ENCODE assay signal across 9 mouse cellular contexts in the genomic region with DNA sequence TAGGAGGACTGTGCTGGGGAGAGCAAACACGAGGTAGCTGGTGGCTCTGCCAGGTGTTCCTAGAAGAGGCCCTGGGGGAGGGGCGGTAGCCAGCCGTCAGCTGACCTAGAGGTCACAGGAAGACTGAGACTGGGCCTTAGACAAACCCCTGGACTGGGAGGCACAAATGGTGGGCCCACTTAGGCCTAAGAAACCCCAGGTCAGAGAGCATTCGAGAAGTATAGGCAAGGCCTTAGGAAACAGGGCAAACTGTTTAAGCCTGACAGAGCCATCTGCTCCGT. TPM values are rescaled to one million over a fixed set of nuclear protein-coding genes. Genes with fewer than 3 reads are reported as not detected.
DNase-seq lines count a peak whose midpoint lies in the region; ATAC-seq and TF ChIP-seq lines count a peak whose summit lies in the region.
"Had no signal": no experiment of that assay in that cellular context is flagged by ENCODE, and none has a peak within 500 bp of the region (broad histone marks: within the 10 kb centered on the region; RNA-seq: fewer than 3 reads in every experiment).

No protein-coding gene starts in this region.

- peak overlapping the region; percentile 49 to 66 (median 62) for H3K4me3 ChIP-seq in CH12.LX (replicated peaks in 1 of 3; ENCODE audit: low read depth in 2 of 3, low read length in 2 of 3, poor library complexity in 1 of 3)
- peak overlapping the region; percentile 9; the same call in 1 of the 2 replicates for H3K4me3 ChIP-seq in intestine, postnatal 0 days (ENCODE audit: low read depth, low read length)
- H3K4me3 ChIP-seq in liver, embryonic 15.5 days (replicated peaks) = peak overlapping the region; percentile 23; the same call in 1 of the 2 replicates
- H3K4me3 ChIP-seq in cerebellum, adult 2 months (replicated peaks; ENCODE audit: insufficient read depth, low read depth, low read length) = no peak overlapping the region
- H3K4me3 ChIP-seq: myocyte had no signal

- H3K79me2 ChIP-seq in CH12.LX (replicated peaks; ENCODE audit: control insufficient read depth, extremely low read depth, insufficient read depth, poor library complexity, severe bottlenecking) = no peaks in the 10 kb centered on the region

- peaks cover 17 to 46% of the 10 kb centered on the region in 2 experiments for H3K36me3 ChIP-seq in CH12.LX (replicated peaks in 1 of 2; ENCODE audit: control insufficient read depth in 1 of 2, insufficient read depth in 1 of 2, low read length in 1 of 2)
- peaks cover 10% of the 10 kb centered on the region for H3K36me3 ChIP-seq in intestine, postnatal 0 days (ENCODE audit: control insufficient read depth, insufficient read depth)
- H3K36me3 ChIP-seq in liver, embryonic 15.5 days (replicated peaks) = peaks cover 14% of the 10 kb centered on the region

- WGBS in intestine, postnatal 0 days = 27% methylated on average over 5 of the region's 5 CpGs
- WGBS in liver, embryonic 15.5 days (ENCODE audit: insufficient replicate concordance) = 46% methylated on average over 5 of the region's 5 CpGs
- WGBS in cerebellum, adult 2 months = 45% methylated on average over 5 of the region's 5 CpGs

- DNase-seq in CH12.LX (ENCODE audit: extremely low read depth) = peak; percentile 73
- DNase-seq in adrenal gland, postnatal 14 days = peak; percentile 78
- no peak for DNase-seq in frontal cortex, adult 2 months (ENCODE audit: extremely low spot score in 1 of 2, low spot score in 1 of 2)
- DNase-seq in c-Kit-positive CD71-positive TER-119-positive erythroid progenitor cells, embryonic 14.5 days (ENCODE audit: low spot score) = no peak
- no peak for DNase-seq in cerebellum, adult 2 months

- H3K9ac ChIP-seq in CH12.LX (ENCODE audit: insufficient read depth, low read depth) = peak overlapping the region; percentile 62
- H3K9ac ChIP-seq in intestine, postnatal 0 days (ENCODE audit: low read depth, low read length) = peak overlapping the region; percentile 46
- peak overlapping the region; percentile 4; the same call in 1 of the 2 replicates for H3K9ac ChIP-seq in liver, embryonic 15.5 days

- peak overlapping the region; percentile 55 for H3K4me2 ChIP-seq in CH12.LX (ENCODE audit: insufficient read depth, low read depth, poor library complexity, severe bottlenecking)
- H3K4me2 ChIP-seq in intestine, postnatal 0 days (replicated peaks; ENCODE audit: low read depth) = peak overlapping the region; percentile 54
- H3K4me2 ChIP-seq in liver, embryonic 15.5 days = peak overlapping the region; percentile 21

- H3K27me3 ChIP-seq in CH12.LX (replicated peaks) = no peaks in the 10 kb centered on the region
- H3K27me3 ChIP-seq in intestine, postnatal 0 days (replicated peaks; ENCODE audit: control insufficient read depth, insufficient read depth, low read length) = no peaks in the 10 kb centered on the region
- peaks cover 5% of the 10 kb centered on the region for H3K27me3 ChIP-seq in liver, embryonic 15.5 days
- H3K27me3 ChIP-seq in cerebellum, adult 2 months (ENCODE audit: control insufficient read depth, insufficient read depth, low read length) = no peaks in the 10 kb centered on the region

- H3K9me3 ChIP-seq in CH12.LX (replicated peaks; ENCODE audit: low read length) = no peaks in the 10 kb centered on the region
- no peaks in the 10 kb centered on the region for H3K9me3 ChIP-seq in intestine, postnatal 0 days (ENCODE audit: control insufficient read depth)
- no peaks in the 10 kb centered on the region for H3K9me3 ChIP-seq in liver, embryonic 15.5 days (replicated peaks)

- no peak for TF ChIP-seq CTCF in CH12.LX (conservative IDR thresholded peaks at IDR 0.05 in 1 of 2, IDR thresholded peaks at IDR 0.05 in 1 of 2; ENCODE audit: low read depth in 2 of 2, low read length in 2 of 2)
- no peak for TF ChIP-seq CTCF in intestine, postnatal 0 days (IDR thresholded peaks at IDR 0.05; ENCODE audit: low read depth)
- no peak for TF ChIP-seq CTCF in cerebellum, adult 2 months (IDR thresholded peaks at IDR 0.05; ENCODE audit: borderline replicate concordance, insufficient read depth, low read depth, low read length)

- TF ChIP-seq RAD21 in CH12.LX (IDR thresholded peaks at IDR 0.05; ENCODE audit: low read depth, low read length) = no peak

- H3K27ac ChIP-seq in CH12.LX (ENCODE audit: insufficient read depth, low read depth) = peak overlapping the region; percentile 37
- H3K27ac ChIP-seq in intestine, postnatal 0 days (ENCODE audit: low read depth, low read length) = peak overlapping the region; percentile 94
- H3K27ac ChIP-seq in liver, embryonic 15.5 days (replicated peaks) = peak overlapping the region; percentile 78
- H3K27ac ChIP-seq in cerebellum, adult 2 months (ENCODE audit: insufficient read depth, low read length) = no peak overlapping the region

- dilution Hi-C loops in CH12.LX (cut with MboI; ENCODE audit: extremely low pct_ligation_motif_present, extremely low pct_unique_long_range_greater_than_20kb, low sequenced_read_pairs) = no loop called here

- in situ Hi-C loops in CH12.LX (cut with MboI; ENCODE audit: low pct_ligation_motif_present, low pct_unique_long_range_greater_than_20kb, low sequenced_read_pairs) = no loop called here

- peaks cover 16 to 57% of the 10 kb centered on the region in 2 experiments for H3K4me1 ChIP-seq in CH12.LX (ENCODE audit: control insufficient read depth in 1 of 2, insufficient read depth in 2 of 2)
- 0 out of 2 replicates have a peak, but pooled peaks cover 5% of the 10 kb centered on the region for H3K4me1 ChIP-seq in intestine, postnatal 0 days (replicated peaks; ENCODE audit: control insufficient read depth, insufficient read depth, low read length)
- H3K4me1 ChIP-seq in liver, embryonic 15.5 days (replicated peaks) = peaks cover 24% of the 10 kb centered on the region
- no peaks in the 10 kb centered on the region for H3K4me1 ChIP-seq in cerebellum, adult 2 months (ENCODE audit: control insufficient read depth, insufficient read depth, low read length)

- peak; percentile 65 for ATAC-seq in intestine, postnatal 0 days
- peak; percentile 41; the same call in 1 of the 2 replicates for ATAC-seq in liver, embryonic 15.5 days (ENCODE audit: insufficient read depth)
- no peak for ATAC-seq in megakaryocyte-erythroid progenitor cell, adult 5-6 weeks (replicated peaks; ENCODE audit: low FRiP score, low TSS enrichment, poor library complexity, severe bottlenecking)

- peak; percentile 43; the same call in 1 of the 2 replicates for TF ChIP-seq POLR2A in CH12.LX (IDR thresholded peaks at IDR 0.05; ENCODE audit: low read depth, low read length)
- TF ChIP-seq POLR2A in cerebellum, adult 2 months (IDR thresholded peaks at IDR 0.05; ENCODE audit: borderline replicate concordance, insufficient read depth, low read length) = no peak

- peak; percentile 54; the same call in 1 of the 2 replicates for TF ChIP-seq EP300 in CH12.LX (IDR thresholded peaks at IDR 0.05; ENCODE audit: low read length)

RNA-seq across cellular contexts. Expression of gene Nubp2, which starts 8.1 kb away (rescaled TPM):
- total RNA-seq in CH12.LX (2012; rRNA removed) = 70.9 and 86.9 TPM in 2 replicates
- total RNA-seq in CH12.LX (2014; rRNA removed) = 74.3 and 89.1 TPM in 2 replicates
- 109 and 124 TPM in 2 replicates for polyA plus RNA-seq in CH12.LX (2012; ENCODE audit: insufficient read length, low read depth)
- 39.5 and 48.8 TPM in 2 replicates for total RNA-seq in adrenal gland, postnatal 14 days (2021)
- polyA plus RNA-seq in intestine, postnatal 0 days (2015; fragmentation: Nextera tagmentation; extraction: Ambion mirVana) = 48.0 and 53.5 TPM in 2 replicates
- 68.1 and 73.5 TPM in 2 replicates for polyA plus RNA-seq in liver, embryonic 15.5 days (2015; fragmentation: Nextera tagmentation; extraction: Ambion mirVana)
- polyA plus RNA-seq in frontal cortex, adult 2 months (2012; rRNA removed) = 29.0 and 31.4 TPM in 2 replicates
- 36.4 and 39.0 TPM in 2 replicates for polyA plus RNA-seq in cerebellum, adult 2 months (2012; rRNA removed)
- 107 and 121 TPM in 2 replicates for total RNA-seq in megakaryocyte-erythroid progenitor cell, adult 5-6 weeks (2014; fragmentation: Nextera tagmentation)
- total RNA-seq in megakaryocyte-erythroid progenitor cell, adult 5-6 weeks (2017) = 35.5 and 97.0 TPM in 2 replicates

RNA-seq across cellular contexts. Expression of gene Spsb3, which starts 8.4 kb away (rescaled TPM):
- 23.3 and 27.3 TPM in 2 replicates for total RNA-seq in CH12.LX (2012; rRNA removed)
- total RNA-seq in CH12.LX (2014; rRNA removed) = 21.1 and 21.3 TPM in 2 replicates
- polyA plus RNA-seq in CH12.LX (2012; ENCODE audit: insufficient read length, low read depth) = 13.3 and 14.4 TPM in 2 replicates
- 30.2 and 34.6 TPM in 2 replicates for total RNA-seq in adrenal gland, postnatal 14 days (2021)
- 42.3 and 43.4 TPM in 2 replicates for polyA plus RNA-seq in intestine, postnatal 0 days (2015; fragmentation: Nextera tagmentation; extraction: Ambion mirVana)
- polyA plus RNA-seq in liver, embryonic 15.5 days (2015; fragmentation: Nextera tagmentation; extraction: Ambion mirVana) = 45.2 and 48.4 TPM in 2 replicates
- 69.1 and 78.1 TPM in 2 replicates for polyA plus RNA-seq in frontal cortex, adult 2 months (2012; rRNA removed)
- 124 and 138 TPM in 2 replicates for polyA plus RNA-seq in cerebellum, adult 2 months (2012; rRNA removed)
- 24.6 and 29.3 TPM in 2 replicates for total RNA-seq in megakaryocyte-erythroid progenitor cell, adult 5-6 weeks (2014; fragmentation: Nextera tagmentation)
- total RNA-seq in megakaryocyte-erythroid progenitor cell, adult 5-6 weeks (2017) = 11.8 and 12.2 TPM in 2 replicates

RNA-seq across cellular contexts. Expression of gene Igfals, which starts 12.3 kb away (rescaled TPM):
- total RNA-seq in CH12.LX (2012; rRNA removed) (5.5 and 9.8 TPM in 2 replicates), CH12.LX (2014; rRNA removed) (5.0 and 5.4 TPM in 2 replicates)
- 5.1 and 6.3 TPM in 2 replicates for polyA plus RNA-seq in CH12.LX (2012; ENCODE audit: insufficient read length, low read depth)
- total RNA-seq in adrenal gland, postnatal 14 days (2021) = 1.2 and 12.2 TPM in 2 replicates
- polyA plus RNA-seq in intestine, postnatal 0 days (2015; fragmentation: Nextera tagmentation; extraction: Ambion mirVana) = 17.2 and 18.3 TPM in 2 replicates
- 9.6 and 11.5 TPM in 2 replicates for polyA plus RNA-seq in liver, embryonic 15.5 days (2015; fragmentation: Nextera tagmentation; extraction: Ambion mirVana)
- polyA plus RNA-seq in frontal cortex, adult 2 months (2012; rRNA removed) = 0.06 and 0.16 TPM in 2 replicates
- polyA plus RNA-seq in cerebellum, adult 2 months (2012; rRNA removed) = 0.11 and 0.27 TPM in 2 replicates
- not detected in 2 replicates for total RNA-seq in megakaryocyte-erythroid progenitor cell, adult 5-6 weeks (2014; fragmentation: Nextera tagmentation)
- total RNA-seq in megakaryocyte-erythroid progenitor cell, adult 5-6 weeks (2017) = not detected in 2 replicates
- polyA plus RNA-seq: myocyte had no signal

RNA-seq across cellular contexts. Expression of gene Eme2, which starts 16.8 kb away (rescaled TPM):
- total RNA-seq in CH12.LX (2012; rRNA removed) (19.7 and 33.1 TPM in 2 replicates), CH12.LX (2014; rRNA removed) (12.7 and 13.5 TPM in 2 replicates)
- 16.9 and 19.1 TPM in 2 replicates for polyA plus RNA-seq in CH12.LX (2012; ENCODE audit: insufficient read length, low read depth)
- 36.7 and 43.1 TPM in 2 replicates for total RNA-seq in adrenal gland, postnatal 14 days (2021)
- polyA plus RNA-seq in intestine, postnatal 0 days (2015; fragmentation: Nextera tagmentation; extraction: Ambion mirVana) = 16.7 and 18.5 TPM in 2 replicates
- 11.5 and 13.0 TPM in 2 replicates for polyA plus RNA-seq in liver, embryonic 15.5 days (2015; fragmentation: Nextera tagmentation; extraction: Ambion mirVana)
- polyA plus RNA-seq in frontal cortex, adult 2 months (2012; rRNA removed) = 63.7 and 67.9 TPM in 2 replicates
- 57.3 and 62.7 TPM in 2 replicates for polyA plus RNA-seq in cerebellum, adult 2 months (2012; rRNA removed)
- total RNA-seq in megakaryocyte-erythroid progenitor cell, adult 5-6 weeks (2014; fragmentation: Nextera tagmentation) = 9.1 and 11.8 TPM in 2 replicates
- total RNA-seq in megakaryocyte-erythroid progenitor cell, adult 5-6 weeks (2017) = 13.7 and 15.2 TPM in 2 replicates

RNA-seq across cellular contexts. Expression of gene Mrps34, which starts 16.9 kb away (rescaled TPM):
- total RNA-seq in CH12.LX (2012; rRNA removed) (57.2 and 61.7 TPM in 2 replicates), CH12.LX (2014; rRNA removed) (50.9 and 56.5 TPM in 2 replicates)
- polyA plus RNA-seq in CH12.LX (2012; ENCODE audit: insufficient read length, low read depth) = 73.5 and 80.5 TPM in 2 replicates
- total RNA-seq in adrenal gland, postnatal 14 days (2021) = 133 and 145 TPM in 2 replicates
- 132 and 141 TPM in 2 replicates for polyA plus RNA-seq in intestine, postnatal 0 days (2015; fragmentation: Nextera tagmentation; extraction: Ambion mirVana)
- 52.3 and 52.8 TPM in 2 replicates for polyA plus RNA-seq in liver, embryonic 15.5 days (2015; fragmentation: Nextera tagmentation; extraction: Ambion mirVana)
- polyA plus RNA-seq in frontal cortex, adult 2 months (2012; rRNA removed) = 111 and 127 TPM in 2 replicates
- 147 and 149 TPM in 2 replicates for polyA plus RNA-seq in cerebellum, adult 2 months (2012; rRNA removed)
- 63.9 and 78.3 TPM in 2 replicates for total RNA-seq in megakaryocyte-erythroid progenitor cell, adult 5-6 weeks (2014; fragmentation: Nextera tagmentation)
- total RNA-seq in megakaryocyte-erythroid progenitor cell, adult 5-6 weeks (2017) = 31.3 and 37.6 TPM in 2 replicates

Comparison
In these comparisons a context has a peak if more than half of its experiments do, and no peak if none do; other contexts are left out.
1. DNase-seq: peak in CH12.LX (single experiment) and adrenal gland, postnatal 14 days (single experiment); none in frontal cortex, adult 2 months (0 of 2), c-Kit-positive CD71-positive TER-119-positive erythroid progenitor cells, embryonic 14.5 days (single experiment) and cerebellum, adult 2 months (0 of 2).
2. H3K9ac ChIP-seq: peak in every context shown above with its lines; median percentile 62 in CH12.LX; 46 in intestine, postnatal 0 days; 4 in liver, embryonic 15.5 days.
3. Peak in every context shown above with its lines, with median percentiles within 50 percentile points of each other: H3K4me2 ChIP-seq.